Mouse (Mus musculus) liver, embryonic 14.5 days (tissue): ENCODE data around the gene Ptprn.

Experiments used
- CTCF ChIP-seq: IDR thresholded peaks from 2 replicates; pipeline ENCODE4 v1.5.1; 2016; ENCODE audit warnings: antibody characterized with exemption, low read depth, control low read depth
- EP300 ChIP-seq: IDR thresholded peaks from 2 replicates; pipeline ENCODE4 v1.6.1; 2016; ENCODE audit warnings: antibody characterized with exemption, low read depth

DNA sequence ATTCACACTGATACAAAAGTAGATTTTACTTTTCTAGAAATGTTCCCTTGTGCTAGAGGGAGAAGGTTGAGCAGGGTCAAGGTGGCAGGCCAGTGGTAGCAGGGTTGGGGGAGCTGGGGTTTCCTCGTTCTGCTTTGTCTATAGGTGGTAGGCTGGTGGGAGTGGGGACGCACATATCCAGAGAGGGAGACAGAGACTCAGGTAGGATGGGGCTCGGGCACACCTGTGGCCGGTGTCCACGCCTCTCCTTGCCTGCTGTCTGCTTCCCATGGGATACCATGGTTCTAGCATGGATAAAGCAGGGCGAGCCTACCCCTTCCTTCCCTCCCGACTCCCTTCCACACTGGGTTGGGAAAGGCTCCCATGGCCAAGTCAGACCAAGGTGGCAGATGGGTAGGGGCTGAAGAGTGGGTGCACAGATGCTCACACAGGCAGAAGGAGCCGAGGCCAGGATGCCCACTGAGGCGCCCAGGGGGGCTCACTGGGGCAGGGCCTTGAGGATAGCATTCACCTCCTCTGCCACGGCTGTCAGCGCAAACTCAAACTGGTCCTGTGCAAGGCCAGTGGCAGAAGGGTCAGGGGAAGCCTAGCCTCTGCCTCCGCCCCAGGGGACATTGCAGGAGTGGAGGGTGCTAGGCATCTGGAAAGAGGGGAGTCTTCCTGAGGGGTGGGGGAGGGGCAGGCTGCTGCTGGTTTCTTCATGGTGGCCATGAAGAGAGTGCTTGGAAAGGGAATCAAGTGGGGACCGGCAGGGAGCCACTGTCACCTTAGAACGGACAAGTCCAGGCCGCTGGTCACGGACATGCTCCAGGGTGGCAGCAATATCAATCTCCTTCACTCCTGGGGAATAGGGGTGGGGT is 17.0 kb downstream of the Ptprn start:
- TF ChIP-seq CTCF (no peak), EP300 (no peak)
